Mouse (Mus musculus) bone marrow, adult 2 months (tissue): ENCODE results near the gene Sphk1.

Experiments
- CTCF ChIP-seq: fragments of 200-500 bp; IDR thresholded peaks from 2 replicates; pipeline ENCODE4 v1.5.1; 2011; ENCODE audit warnings: low read length, control low read depth; ENCODE audit not compliant: control insufficient read depth, insufficient read depth
- POLR2A ChIP-seq: fragments of 200-500 bp; IDR thresholded peaks from 2 replicates; pipeline ENCODE4 v1.6.1; 2011; ENCODE audit warnings: low read depth, mild to moderate bottlenecking, control low read depth, low read length, borderline replicate concordance; ENCODE audit not compliant: control insufficient read depth

- no peak for TF ChIP-seq CTCF
- TF ChIP-seq POLR2A, result peak; percentile 24; the same call in 1 of the 2 replicates
These were observed 2.1 kb downstream of the Sphk1 start for GRCm38 (mm10) chr11:116532810-116533338.
